Mouse (Mus musculus) thymus, adult 18-20 months (tissue): ENCODE data around the gene Cd70.
"Not testable (repeated sequence)": the region's sequence is repeated elsewhere in the genome, so short reads cannot be mapped to it uniquely, and the experiment has no call there.

Experiments
- DNase-seq, 2 experiments: peaks; one replicate each; pipeline ENCODE4 v3.0.0; 2022; ENCODE audit warnings: mixed read lengths in 2 of 2

Gene Cd70

DNA sequence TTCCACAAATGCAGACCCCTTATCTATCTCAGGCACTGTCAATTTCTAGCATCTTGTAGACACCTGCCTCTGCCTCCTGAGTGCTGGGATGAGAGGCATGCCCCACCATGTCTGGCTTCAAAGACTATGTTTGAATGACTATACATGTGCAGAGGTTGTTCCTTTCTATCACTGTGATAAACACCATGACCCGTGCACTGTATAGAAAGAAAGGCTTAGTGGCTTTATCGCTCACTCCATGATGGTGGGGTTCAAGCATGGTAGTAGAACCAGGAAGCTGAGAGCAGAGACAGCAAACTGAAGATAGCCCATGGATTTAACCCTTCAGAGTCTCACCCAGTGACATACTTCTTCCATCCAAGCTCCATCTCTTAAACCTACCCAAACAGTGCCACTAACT is 14.9 kb downstream of the Cd70 start:
- DNase-seq: no peak

GRCm38 (mm10) chr17:57134021-57134420 is 15.6 kb downstream of the Cd70 start:
- DNase-seq: not testable (repeated sequence)

- DNase-seq: no peak
Observed at GRCm38 (mm10) chr17:57131793-57132192, 17.8 kb downstream of the Cd70 start.

GRCm38 (mm10) chr17:57125853-57126622 is 23.5 kb downstream of the Cd70 start:
- DNase-seq: no peak

DNA sequence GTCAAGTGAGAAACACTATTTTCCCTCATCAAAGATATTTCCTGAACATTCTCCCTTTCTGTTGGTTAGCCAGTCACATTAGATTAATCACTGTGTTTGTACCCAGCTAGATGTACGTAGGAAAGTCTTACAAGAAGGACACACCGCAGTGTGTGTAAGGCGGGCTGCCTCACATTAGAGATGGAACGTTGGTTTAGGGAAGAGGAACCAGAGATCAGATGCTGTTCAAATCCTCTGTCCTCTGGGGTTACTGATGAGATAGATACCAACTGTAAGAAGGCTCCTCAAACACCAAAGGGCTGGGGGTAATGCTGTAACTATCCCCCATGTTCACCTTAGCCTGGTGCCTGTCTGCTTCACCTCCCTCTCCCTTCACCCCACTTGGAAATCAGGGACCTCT is 24.8 kb downstream of the Cd70 start:
- DNase-seq: no peak

GRCm38 (mm10) chr17:57123192-57124118 is 26.1 kb downstream of the Cd70 start:
- DNase-seq: no peak

- no peak for DNase-seq
Observed at GRCm38 (mm10) chr17:57121856-57122255, 27.7 kb downstream of the Cd70 start.

DNA sequence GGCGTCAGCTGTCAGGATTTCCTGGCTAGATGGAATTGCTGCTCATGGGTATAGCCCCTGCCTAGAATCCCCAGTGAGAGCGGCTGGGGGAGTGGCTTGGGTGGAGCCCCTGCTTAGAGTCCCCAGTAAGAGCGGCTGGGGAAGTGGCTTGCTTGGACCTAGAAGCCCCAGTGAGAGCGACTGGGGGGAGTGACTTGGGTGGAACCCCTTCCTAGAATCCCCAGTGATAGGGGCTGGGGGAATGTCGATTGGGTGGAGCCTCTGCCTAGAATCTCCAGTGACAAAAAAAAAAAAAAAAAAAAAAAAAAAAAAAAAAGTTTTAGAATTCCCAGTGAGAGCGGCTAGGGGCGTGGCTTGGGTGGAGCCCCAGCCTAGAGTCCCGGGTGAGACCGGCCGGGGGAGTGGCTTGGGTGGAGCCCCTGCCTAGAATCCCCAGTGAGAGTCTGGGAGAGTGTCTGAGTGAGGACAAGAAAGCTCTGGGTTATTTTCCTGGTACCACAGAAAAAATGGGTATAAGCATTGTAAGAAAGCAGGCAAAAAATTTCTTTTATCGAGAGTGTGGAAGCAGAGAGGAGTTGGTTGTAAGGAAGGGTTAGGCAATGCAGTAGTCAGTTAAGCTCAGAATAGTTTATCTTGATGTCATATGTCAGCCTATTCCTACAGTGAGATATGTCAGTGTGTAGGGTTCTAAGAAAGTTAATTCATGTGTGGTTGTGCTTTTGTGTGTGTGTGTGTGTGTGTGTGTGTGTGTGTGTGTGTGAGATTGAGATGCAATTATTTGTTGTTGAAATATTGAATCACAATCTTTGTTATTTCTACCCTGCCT is 30.8 kb downstream of the Cd70 start:
- DNase-seq: no peak

GRCm38 (mm10) chr17:57116801-57117200 is 32.8 kb downstream of the Cd70 start:
- DNase-seq: no peak

DNA sequence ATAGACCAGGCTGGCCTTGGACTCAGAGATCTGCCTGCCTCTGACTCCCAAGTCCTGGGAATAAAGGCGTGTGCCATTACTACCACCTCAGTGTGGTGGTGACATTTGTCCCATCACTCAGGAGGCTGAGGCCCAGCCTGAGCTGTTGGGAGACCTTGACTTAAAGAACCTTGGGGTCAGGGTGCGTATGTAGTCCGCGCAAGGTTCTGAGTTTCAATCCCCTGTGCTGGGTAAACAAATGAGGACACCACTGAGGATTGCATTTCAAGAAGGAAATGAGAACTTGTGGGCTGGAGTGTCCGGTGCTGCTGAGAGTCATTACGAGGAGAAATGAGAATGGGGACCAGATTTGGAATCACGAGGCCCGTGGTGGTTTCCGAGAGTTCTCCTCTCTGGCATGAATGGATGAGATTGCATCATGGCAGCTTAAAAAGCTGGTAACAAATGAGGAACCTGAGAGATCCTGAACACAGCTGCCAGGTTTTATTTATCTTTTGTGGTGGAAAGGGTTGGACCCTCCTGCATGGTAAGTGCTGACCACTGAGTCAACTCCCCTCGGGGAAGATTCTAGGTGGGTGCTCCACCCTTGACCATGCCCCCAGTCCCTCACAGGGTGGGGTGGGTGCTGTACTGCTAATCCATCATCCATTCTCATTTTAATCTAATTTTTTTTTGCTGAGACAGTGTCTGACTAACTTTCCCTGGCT is 36.7 kb downstream of the Cd70 start:
- DNase-seq: no peak

DNA sequence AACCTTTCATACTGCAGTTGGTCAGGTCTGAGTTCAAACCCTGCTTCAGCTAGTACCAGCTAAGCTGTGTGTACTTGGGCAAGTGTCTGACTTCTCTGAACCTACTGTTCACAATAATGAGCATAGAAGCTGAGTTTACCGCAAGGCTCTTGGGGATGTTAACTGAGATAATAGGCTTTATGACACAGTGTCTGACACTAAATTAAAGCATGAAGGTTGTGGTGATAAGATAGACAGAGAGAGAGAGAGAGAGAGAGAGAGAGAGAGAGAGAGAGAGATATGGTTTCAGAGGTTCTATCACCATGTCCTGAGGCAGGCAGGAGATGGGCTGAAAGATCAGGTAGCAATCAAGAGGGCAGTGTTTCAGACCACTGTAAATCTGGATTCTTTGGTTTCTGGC is 39.6 kb downstream of the Cd70 start:
- no peak for DNase-seq

- DNase-seq: no peak
Observed at GRCm38 (mm10) chr17:57108666-57109171, 40.9 kb downstream of the Cd70 start.

DNA sequence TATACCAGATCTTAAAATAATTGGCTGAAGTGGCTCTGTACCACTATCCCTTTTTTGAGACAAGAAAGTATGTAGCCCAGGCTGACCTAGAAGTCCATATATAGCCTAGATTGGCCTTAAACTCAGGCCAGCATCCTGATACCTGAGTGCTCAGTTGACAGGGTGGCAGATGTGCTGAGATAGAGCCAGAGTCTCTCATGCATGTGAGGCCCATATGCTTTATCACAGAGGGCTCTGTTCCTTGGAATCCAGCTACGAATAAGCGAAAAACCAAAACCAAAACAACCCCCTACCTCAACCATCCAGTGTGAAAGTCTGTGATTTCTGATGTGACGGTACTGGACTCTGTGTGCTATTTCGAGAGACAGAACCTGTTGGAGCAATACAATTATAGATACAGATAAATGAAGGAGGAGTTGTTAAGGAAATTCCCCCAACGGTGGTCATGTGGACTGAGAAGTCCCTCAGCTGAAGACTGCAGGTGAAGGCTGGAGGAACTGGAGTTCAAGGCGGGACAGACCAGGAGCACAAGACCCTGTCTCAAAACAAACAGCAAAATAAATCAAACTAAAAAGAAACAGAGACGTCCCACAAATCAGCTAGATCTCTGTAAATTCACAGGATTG is 41.4 kb downstream of the Cd70 start:
- no peak for DNase-seq

- no peak for DNase-seq
Observed at GRCm38 (mm10) chr17:57107064-57107463, 42.5 kb downstream of the Cd70 start.

DNA sequence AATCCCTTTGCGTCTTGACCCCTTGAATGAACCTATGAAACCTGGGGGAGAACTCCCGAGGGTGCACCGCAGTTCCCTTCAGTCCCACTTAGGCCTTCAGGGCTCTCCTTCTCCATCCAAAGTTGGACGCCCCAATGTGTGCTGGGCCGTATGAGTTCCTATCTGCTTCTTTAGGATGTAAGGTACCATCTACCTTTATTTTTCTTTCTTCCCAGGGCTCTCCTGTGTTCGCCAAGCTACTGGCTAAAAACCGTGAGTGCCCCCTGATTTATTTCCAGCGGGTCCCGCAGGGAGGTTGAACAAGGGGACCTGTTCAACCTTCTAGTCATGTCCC is 43.6 kb downstream of the Cd70 start:
- no peak for DNase-seq

DNA sequence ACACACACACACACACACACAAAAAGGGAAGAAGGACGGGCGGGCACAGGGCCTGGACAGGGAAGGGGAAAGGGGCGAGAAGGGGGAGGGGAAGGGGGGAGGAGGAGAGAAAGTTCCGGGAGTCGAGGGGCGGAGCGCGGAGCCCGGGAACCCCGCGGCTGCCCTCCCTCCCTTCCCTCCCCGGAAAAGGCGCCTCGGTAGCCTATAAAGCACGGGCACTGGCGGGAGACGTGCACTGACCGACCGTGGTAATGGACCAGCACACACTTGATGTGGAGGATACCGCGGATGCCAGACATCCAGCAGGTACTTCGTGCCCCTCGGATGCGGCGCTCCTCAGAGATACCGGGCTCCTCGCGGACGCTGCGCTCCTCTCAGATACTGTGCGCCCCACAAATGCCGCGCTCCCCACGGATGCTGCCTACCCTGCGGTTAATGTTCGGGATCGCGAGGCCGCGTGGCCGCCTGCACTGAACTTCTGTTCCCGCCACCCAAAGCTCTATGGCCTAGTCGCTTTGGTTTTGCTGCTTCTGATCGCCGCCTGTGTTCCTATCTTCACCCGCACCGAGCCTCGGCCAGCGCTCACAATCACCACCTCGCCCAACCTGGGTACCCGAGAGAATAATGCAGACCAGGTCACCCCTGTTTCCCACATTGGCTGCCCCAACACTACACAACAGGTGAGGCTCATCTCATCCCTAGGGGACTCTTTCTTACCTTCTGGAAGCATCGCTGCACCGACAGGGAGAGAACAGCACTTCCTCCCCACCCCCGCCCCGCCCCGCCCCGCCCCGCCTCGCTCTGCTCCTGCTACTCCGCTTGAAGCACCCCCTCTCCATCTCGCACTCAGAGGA is 44.2 kb downstream of the Cd70 start, which contains the start of gene Tnfsf9:
TSS of gene Tnfsf9 (plus strand) at position 145 of the 854 bp plus-strand sequence.
- peak; percentile 18 to 31 for DNase-seq

GRCm38 (mm10) chr17:57104496-57104895 is 45.1 kb downstream of the Cd70 start:
- DNase-seq: no peak

GRCm38 (mm10) chr17:57102276-57102675 is 47.3 kb downstream of the Cd70 start:
- no peak for DNase-seq

DNA sequence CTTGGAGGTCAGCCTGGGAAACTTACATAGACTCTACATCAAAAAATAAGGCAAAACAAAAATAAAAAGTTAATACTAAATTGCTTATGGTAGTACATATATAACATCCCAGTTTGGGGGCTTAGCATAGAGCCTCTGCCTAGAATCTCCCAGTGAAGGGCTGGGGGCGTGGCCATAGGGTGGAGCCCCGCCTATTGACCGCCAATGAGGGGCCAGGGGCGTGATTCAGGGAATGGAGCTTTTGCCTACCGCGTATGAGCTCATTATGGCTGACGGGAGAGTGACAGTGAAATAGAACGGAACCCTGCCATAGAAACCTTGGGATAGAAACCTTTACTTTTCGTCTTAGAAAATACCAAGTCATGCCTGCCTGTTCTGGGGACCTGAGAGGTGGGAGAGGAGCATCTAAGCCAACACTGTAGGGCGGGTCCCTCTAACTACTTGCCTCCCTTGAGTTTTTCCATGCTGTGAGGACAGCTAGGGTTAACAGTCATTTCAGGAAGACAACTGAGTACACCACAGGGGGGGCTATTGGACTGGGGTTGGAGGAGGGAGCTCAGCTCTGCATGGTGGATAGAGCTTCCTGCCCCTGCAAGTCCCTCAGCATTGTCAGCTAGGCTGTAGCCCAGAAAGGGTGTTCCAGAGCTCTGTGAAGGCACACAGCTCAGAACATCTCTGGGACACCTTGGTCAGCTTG is 49.8 kb downstream of the Cd70 start:
- no peak for DNase-seq

DNA sequence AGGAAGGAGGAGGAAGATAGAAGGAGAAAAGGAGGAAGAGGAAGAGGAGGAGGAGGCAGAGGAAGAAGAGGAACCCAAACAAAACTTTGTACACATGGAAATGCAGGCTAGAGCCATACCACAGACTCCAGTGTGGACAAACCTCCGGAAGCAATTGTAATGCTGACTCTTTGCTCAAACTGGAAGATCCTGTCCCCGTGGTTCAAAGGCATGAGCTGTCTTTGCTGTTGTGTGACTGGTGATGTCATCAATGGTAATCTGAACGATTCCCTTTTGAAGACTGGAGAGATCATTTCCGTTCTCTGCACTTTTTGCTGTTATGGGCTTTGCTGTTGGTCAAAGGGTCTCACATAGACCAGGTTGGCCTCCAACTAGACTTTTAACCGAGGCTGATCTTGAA is 51.3 kb downstream of the Cd70 start:
- DNase-seq: no peak
